Comparison of ENCODE assay signal across 12 mouse cellular contexts in the genomic region with DNA sequence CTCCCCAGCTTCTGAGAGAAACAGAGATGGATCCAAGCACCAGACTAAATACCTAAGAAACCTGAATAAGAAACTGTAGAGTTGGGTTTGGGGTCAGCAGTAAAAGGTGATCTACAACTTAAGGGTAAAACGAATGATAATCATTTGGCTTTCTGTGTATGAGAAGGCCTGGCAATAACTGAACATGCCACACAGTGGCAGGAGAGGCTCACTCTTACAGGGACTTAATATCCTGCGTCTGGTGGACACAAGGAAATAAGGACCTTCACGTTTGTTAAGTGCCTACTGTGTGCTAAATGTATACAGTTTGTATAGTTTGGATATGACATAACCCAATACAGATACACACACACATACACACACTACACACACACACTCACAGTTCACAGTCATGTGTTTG. TPM values are rescaled to one million over a fixed set of nuclear protein-coding genes. Genes with fewer than 3 reads are reported as not detected.
A peak's percentile ranks its signal among the peaks of the same experiment; 100 is the strongest.
DNase-seq lines count a peak whose midpoint lies in the region; ATAC-seq and TF ChIP-seq lines count a peak whose summit lies in the region.
"Had no signal": no experiment of that assay in that cellular context is flagged by ENCODE, and none has a peak within 500 bp of the region (broad histone marks: within the 10 kb centered on the region; RNA-seq: fewer than 3 reads in every experiment).

No protein-coding gene starts in this region.

- no peak for TF ChIP-seq EP300 in heart, adult 2 months (IDR thresholded peaks at IDR 0.05; ENCODE audit: insufficient read depth, low read depth, low read length)
- no peak for TF ChIP-seq EP300 in CH12.LX (IDR thresholded peaks at IDR 0.05; ENCODE audit: low read length)

- dilution Hi-C loops in CH12.LX (cut with MboI; ENCODE audit: extremely low pct_ligation_motif_present, extremely low pct_unique_long_range_greater_than_20kb, low sequenced_read_pairs): no loop called here

- H3K79me2 ChIP-seq in heart, adult 2 months (replicated peaks; ENCODE audit: control insufficient read depth, insufficient read depth, low read length): no peaks in the 10 kb centered on the region
- no peaks in the 10 kb centered on the region for H3K79me2 ChIP-seq in CH12.LX (replicated peaks; ENCODE audit: control insufficient read depth, extremely low read depth, insufficient read depth, poor library complexity, severe bottlenecking)

- no peaks in the 10 kb centered on the region for H3K9me3 ChIP-seq in heart, embryonic 11.5 days (replicated peaks; ENCODE audit: control insufficient read depth, low read length)
- no peaks in the 10 kb centered on the region for H3K9me3 ChIP-seq in CH12.LX (replicated peaks; ENCODE audit: low read length)
- H3K9me3 ChIP-seq: limb, embryonic 15.5 days had no signal

- H3K27me3 ChIP-seq in heart, adult 2 months (ENCODE audit: control insufficient read depth, insufficient read depth, low read length): no peaks in the 10 kb centered on the region
- H3K27me3 ChIP-seq in heart, embryonic 11.5 days (ENCODE audit: control insufficient read depth, insufficient read depth, low read length): no peaks in the 10 kb centered on the region
- H3K27me3 ChIP-seq in CH12.LX (replicated peaks): no peaks in the 10 kb centered on the region
- H3K27me3 ChIP-seq: limb, embryonic 15.5 days had no signal

- TF ChIP-seq RAD21 in CH12.LX (IDR thresholded peaks at IDR 0.05; ENCODE audit: low read depth, low read length): peak; percentile 64

- no peak overlapping the region for H3K9ac ChIP-seq in heart, adult 2 months (ENCODE audit: low read depth, low read length)
- no peak overlapping the region for H3K9ac ChIP-seq in heart, embryonic 11.5 days (ENCODE audit: low read depth, low read length)
- H3K9ac ChIP-seq in CH12.LX (ENCODE audit: insufficient read depth, low read depth): no peak overlapping the region
- H3K9ac ChIP-seq: limb, embryonic 15.5 days had no signal

- H3K36me3 ChIP-seq in heart, adult 2 months (ENCODE audit: control insufficient read depth, insufficient read depth, low read length): no peaks in the 10 kb centered on the region
- no peaks in the 10 kb centered on the region for H3K36me3 ChIP-seq in heart, embryonic 11.5 days (ENCODE audit: control insufficient read depth, insufficient read depth, low read length)
- peaks cover 0 to 10% of the 10 kb centered on the region in 2 experiments for H3K36me3 ChIP-seq in CH12.LX (replicated peaks in 1 of 2; ENCODE audit: control insufficient read depth in 1 of 2, insufficient read depth in 1 of 2, low read length in 1 of 2)
- H3K36me3 ChIP-seq: limb, embryonic 15.5 days had no signal

- no peak for TF ChIP-seq POLR2A in heart, adult 2 months (IDR thresholded peaks at IDR 0.05; ENCODE audit: insufficient read depth, low read depth, low read length)
- no peak for TF ChIP-seq POLR2A in CH12.LX (IDR thresholded peaks at IDR 0.05; ENCODE audit: low read depth, low read length)

- H3K4me1 ChIP-seq in heart, adult 2 months (ENCODE audit: control insufficient read depth, insufficient read depth, low read length): no peaks in the 10 kb centered on the region
- H3K4me1 ChIP-seq in heart, embryonic 11.5 days (ENCODE audit: control insufficient read depth, insufficient read depth, low read length): no peaks in the 10 kb centered on the region
- peaks cover 0 to 13% of the 10 kb centered on the region in 2 experiments; a peak in 2 of 4 replicates for H3K4me1 ChIP-seq in CH12.LX (ENCODE audit: control insufficient read depth in 1 of 2, insufficient read depth in 2 of 2)

- ATAC-seq in heart, embryonic 11.5 days (replicated peaks; ENCODE audit: insufficient number of reproducible peaks, low FRiP score, low TSS enrichment): no peak
- ATAC-seq: intestine, embryonic 16.5 days had no signal

- intact Hi-C loops in heart, adult 2 months (cut with DNase I): no loop called here
- intact Hi-C loops in left cerebral cortex, adult 2 months (cut with DNase I): loop anchor here (5.0 kb wide), 2 partner anchors 155 to 290 kb away; no protein-coding TSS in a partner anchor

- peak; percentile 49 for TF ChIP-seq CTCF in heart, adult 2 months (IDR thresholded peaks at IDR 0.05)
- TF ChIP-seq CTCF in left cerebral cortex, adult 2 months (IDR thresholded peaks at IDR 0.05): peak; percentile 61
- peak; percentile 17 to 59; a peak in 3 of 4 replicates for TF ChIP-seq CTCF in CH12.LX (conservative IDR thresholded peaks at IDR 0.05 in 1 of 2, IDR thresholded peaks at IDR 0.05 in 1 of 2; ENCODE audit: low read depth in 2 of 2, low read length in 2 of 2)

- no peak overlapping the region for H3K4me3 ChIP-seq in heart, adult 2 months
- H3K4me3 ChIP-seq in heart, embryonic 11.5 days (ENCODE audit: low read depth, low read length): no peak overlapping the region
- no peak overlapping the region for H3K4me3 ChIP-seq in left cerebral cortex, adult 2 months
- H3K4me3 ChIP-seq in CH12.LX (replicated peaks in 1 of 3; ENCODE audit: low read depth in 2 of 3, low read length in 2 of 3, poor library complexity in 1 of 3): no peak overlapping the region
- H3K4me3 ChIP-seq: limb, embryonic 15.5 days; myocyte had no signal

- H3K4me2 ChIP-seq in heart, embryonic 11.5 days: no peak overlapping the region
- H3K4me2 ChIP-seq in CH12.LX (ENCODE audit: insufficient read depth, low read depth, poor library complexity, severe bottlenecking): no peak overlapping the region
- H3K4me2 ChIP-seq: limb, embryonic 15.5 days had no signal

- in situ Hi-C loops in CH12.LX (cut with MboI; ENCODE audit: low pct_ligation_motif_present, low pct_unique_long_range_greater_than_20kb, low sequenced_read_pairs): loop anchor here (5.0 kb wide), 1 partner anchor 60 kb away; no protein-coding TSS in a partner anchor

- H3K27ac ChIP-seq in heart, adult 2 months: no peak overlapping the region
- H3K27ac ChIP-seq in heart, embryonic 11.5 days (ENCODE audit: low read depth, low read length): no peak overlapping the region
- no peak overlapping the region for H3K27ac ChIP-seq in left cerebral cortex, adult 2 months
- H3K27ac ChIP-seq in CH12.LX (ENCODE audit: insufficient read depth, low read depth): no peak overlapping the region
- H3K27ac ChIP-seq: limb, embryonic 15.5 days had no signal

- DNase-seq in heart, adult 2 months: no peak
- no peak for DNase-seq in left cerebral cortex, adult 2 months (ENCODE audit: extremely low spot score in 1 of 2, low spot score in 2 of 2)
- no peak for DNase-seq in left cerebral cortex, adult 9 months (ENCODE audit: low spot score in 2 of 2)
- no peak for DNase-seq in CH12.LX (ENCODE audit: extremely low read depth)
- DNase-seq in NIH3T3 (ENCODE audit: low read depth): peak; percentile 33
- no peak for DNase-seq in Muller cell, postnatal 12 days (ENCODE audit: inconsistent ontology term)
- DNase-seq: gastrocnemius, postnatal 25 days had no signal

- 35% methylated on average over 3 of the region's 3 CpGs for WGBS in heart, adult 2 months
- WGBS in heart, embryonic 11.5 days (ENCODE audit: insufficient replicate concordance): 50% methylated on average over 3 of the region's 3 CpGs

TF ChIP-seq in CH12.LX, 34 proteins besides CTCF, POLR2A, EP300 and RAD21:
- TF ChIP-seq CHD2 (IDR thresholded peaks at IDR 0.05; ENCODE audit: low read length) (no peak), E2F4 (IDR thresholded peaks at IDR 0.05; ENCODE audit: insufficient replicate concordance, low read depth, low read length) (no peak), SIN3A (IDR thresholded peaks at IDR 0.05; ENCODE audit: low read length) (no peak), MAX (IDR thresholded peaks at IDR 0.05; ENCODE audit: low read length) (no peak), HCFC1 (IDR thresholded peaks at IDR 0.05; ENCODE audit: low read depth, low read length) (no peak), SMC3 (IDR thresholded peaks at IDR 0.05; ENCODE audit: low read depth, low read length) (peak; percentile 41), GABPA (IDR thresholded peaks at IDR 0.05; ENCODE audit: insufficient replicate concordance, low read depth, low read length) (no peak), ZKSCAN1 (IDR thresholded peaks at IDR 0.05; ENCODE audit: borderline replicate concordance, low read depth, low read length) (peak; percentile 60; the same call in 1 of the 2 replicates), ETS1 (conservative IDR thresholded peaks at IDR 0.05; ENCODE audit: low read depth, low read length) (no peak)
TF ChIP-seq in CH12.LX: peak in this region for 2.

RNA-seq across cellular contexts. Expression of a gene that starts 21.8 kb away (rescaled TPM):
- under 1 TPM; 0.14 to 0.16 TPM for total RNA-seq in heart, adult 2 months (2021)
- 1.0 and 1.1 TPM in 2 replicates for polyA plus RNA-seq in heart, adult 2 months (2012; rRNA removed)
- 0.86 and 1.4 TPM in 2 replicates for polyA plus RNA-seq in heart, embryonic 11.5 days (2014; fragmentation: Nextera tagmentation; extraction: Ambion mirVana)
- total RNA-seq in left cerebral cortex, adult 2 months (2021): 10 to 100 TPM; 81.5 to 88.0 TPM
- total RNA-seq in CH12.LX (2012; rRNA removed) (0.34 and 0.42 TPM in 2 replicates), CH12.LX (2014; rRNA removed) (0.81 and 0.91 TPM in 2 replicates)
- 0.94 and 0.96 TPM in 2 replicates for polyA plus RNA-seq in CH12.LX (2012; ENCODE audit: insufficient read length, low read depth)
- total RNA-seq: common myeloid progenitor, adult 5-6 weeks had no signal

Comparison
In these comparisons a context has a peak if more than half of its experiments do, and no peak if none do; other contexts are left out.
1. RNA of a gene that starts 21.8 kb away (total RNA-seq): 81.5 to 88.0 TPM in left cerebral cortex, adult 2 months; 0.34 to 0.91 TPM in CH12.LX and 0.14 to 0.16 TPM in heart, adult 2 months; every median in the first group is over 10 times any median in the second.
2. Peak in every context shown above with its lines, with median percentiles within 50 percentile points of each other: CTCF ChIP-seq.